Mouse (Mus musculus) gastrocnemius, adult 2 months (tissue): ENCODE results near the gene Ap2a2. TPM values are rescaled to one million over a fixed set of nuclear protein-coding genes. Genes with fewer than 3 reads are reported as not detected.

Source experiments
- DNase-seq: peaks from one replicate; pipeline ENCODE4 v3.0.0; 2022
- H3K27ac ChIP-seq: fragments of 200-600 bp; 2 replicates; pipeline ENCODE4 v1.8.1; 2022; ENCODE audit warnings: mild to moderate bottlenecking
- H3K4me3 ChIP-seq: fragments of 200-600 bp; 2 replicates; pipeline ENCODE4 v1.8.1; 2022; ENCODE audit warnings: mild to moderate bottlenecking, moderate library complexity
- CTCF ChIP-seq: fragments of 200-600 bp; IDR thresholded peaks from 2 replicates; pipeline ENCODE4 v1.8.1; 2022; ENCODE audit warnings: antibody characterized with exemption, mild to moderate bottlenecking, moderate library complexity
- intact Hi-C: fragments of 180-260 bp; cut with DNase I; formaldehyde crosslinking; loops from one replicate; pipeline ENCODE4 v1.15.1; 2025
- total RNA-seq, 2 experiments: library from RNA; stranded (reverse); gene quantifications; 2 replicates each; pipeline ENCODE4 v1.2.3; 2021

Gene Ap2a2
- total RNA-seq, 2 experiments from 2014 or later = 52.2 to 52.9 TPM

DNA sequence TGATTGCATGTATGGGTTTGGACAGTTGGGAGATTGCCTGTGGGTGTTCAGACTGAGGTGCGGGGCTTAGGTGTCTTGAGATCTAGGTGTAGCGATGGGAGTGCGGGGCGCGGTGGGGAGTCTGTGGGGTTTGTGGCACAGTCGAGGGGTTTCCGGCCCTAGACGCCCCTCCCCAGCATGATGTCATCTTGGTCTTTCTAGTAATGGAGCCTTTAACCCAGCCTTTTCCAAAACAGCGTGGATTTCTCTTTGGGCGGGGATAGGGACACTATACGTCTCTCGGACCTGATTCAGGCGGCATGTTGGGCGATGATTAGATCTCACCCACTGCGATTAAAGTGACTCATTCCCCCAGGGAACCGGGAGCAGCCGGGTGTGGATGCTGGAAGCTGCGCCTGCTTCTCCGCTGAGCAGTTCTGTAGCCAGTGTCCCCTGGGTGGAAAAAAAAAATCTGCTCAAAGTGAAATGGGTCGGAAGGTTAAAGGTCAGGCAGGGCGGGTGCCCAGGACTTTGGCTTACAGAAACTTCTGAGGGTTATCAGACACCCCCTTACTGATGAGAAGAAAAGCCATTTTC lies 967 bp downstream of the Ap2a2 start:
- peak overlapping the region; percentile 100 for H3K4me3 ChIP-seq
- no peak for TF ChIP-seq CTCF
- peak overlapping the region; percentile 93 for H3K27ac ChIP-seq
- intact Hi-C loops = loop anchor here (1.0 kb wide), 1 partner anchor 23 kb away; no protein-coding TSS in a partner anchor
- peak; percentile 71 for DNase-seq

DNA sequence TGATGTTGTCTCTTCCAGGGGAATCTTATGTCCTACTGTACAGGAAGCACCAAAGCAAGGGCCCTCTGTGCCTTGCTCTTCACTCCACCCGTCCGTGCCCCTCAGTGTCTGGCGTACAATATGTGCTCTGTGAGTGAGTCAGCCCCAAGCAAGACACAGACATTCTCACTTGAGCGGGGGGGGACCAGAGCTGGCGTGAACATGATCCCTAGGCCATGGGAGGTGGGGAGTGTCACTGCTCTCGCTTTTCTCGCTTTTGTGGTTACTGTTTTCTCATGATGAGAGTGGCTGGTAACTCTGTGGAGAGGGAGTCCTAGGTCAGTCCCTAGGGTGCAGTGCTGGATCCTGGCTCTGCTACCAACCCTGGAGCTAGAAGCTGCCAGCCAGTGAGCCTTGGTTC lies 2.6 kb downstream of the Ap2a2 start:
- Histone ChIP-seq H3K27ac (peak overlapping the region; percentile 51), H3K4me3 (peak overlapping the region; percentile 100)
- TF ChIP-seq CTCF = no peak
- no peak for DNase-seq
- intact Hi-C loops = no loop called here

DNA sequence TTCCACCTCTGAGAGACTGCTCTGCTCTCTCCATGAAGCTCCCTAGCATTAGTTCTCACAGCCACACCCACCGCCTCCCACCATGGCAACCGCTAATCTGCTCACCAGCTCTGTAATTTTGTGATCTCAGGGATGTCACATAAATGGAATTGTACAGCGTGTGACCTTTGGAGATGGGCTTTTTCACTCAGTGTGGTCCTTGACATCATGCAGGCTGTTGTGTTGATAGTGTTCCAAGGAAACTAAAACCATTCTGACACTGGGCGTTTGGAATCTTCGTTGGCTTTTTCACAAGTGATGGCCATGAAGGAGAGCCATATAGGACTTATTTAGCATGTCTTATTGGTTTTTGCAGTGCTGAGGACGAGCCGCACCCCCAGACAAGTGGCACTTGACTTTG lies 4.6 kb downstream of the Ap2a2 start:
- intact Hi-C loops = no loop called here
- no peak overlapping the region for H3K4me3 ChIP-seq
- H3K27ac ChIP-seq = no peak overlapping the region
- DNase-seq = no peak
- no peak for TF ChIP-seq CTCF

DNA sequence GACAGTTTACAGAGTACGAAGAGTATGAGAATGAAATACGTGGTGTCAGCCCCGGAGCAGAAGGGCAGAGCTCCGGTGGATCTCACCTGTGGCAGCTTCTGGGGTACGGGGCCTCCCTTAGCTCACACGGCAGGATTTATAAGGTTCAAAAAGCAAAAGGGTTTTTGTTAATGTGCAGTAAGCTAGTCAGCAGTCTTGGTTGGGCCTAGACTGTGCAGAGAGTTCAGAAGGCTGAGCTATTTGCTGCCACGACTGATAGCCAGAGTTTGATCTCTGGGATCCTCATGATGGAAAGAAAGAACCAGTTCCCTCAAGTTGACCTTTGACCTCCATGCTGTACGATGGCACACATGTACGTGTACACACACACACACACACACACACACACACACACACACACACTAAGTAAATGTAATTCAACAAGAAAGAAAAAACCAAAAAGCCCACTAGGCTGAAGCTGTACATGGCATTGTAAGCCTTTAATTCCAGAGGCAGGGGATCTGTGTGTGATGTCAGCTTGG lies 7.4 kb downstream of the Ap2a2 start:
- TF ChIP-seq CTCF = no peak
- no peak for DNase-seq
- Histone ChIP-seq H3K4me3 (no peak overlapping the region), H3K27ac (no peak overlapping the region)
- intact Hi-C loops = no loop called here

DNA sequence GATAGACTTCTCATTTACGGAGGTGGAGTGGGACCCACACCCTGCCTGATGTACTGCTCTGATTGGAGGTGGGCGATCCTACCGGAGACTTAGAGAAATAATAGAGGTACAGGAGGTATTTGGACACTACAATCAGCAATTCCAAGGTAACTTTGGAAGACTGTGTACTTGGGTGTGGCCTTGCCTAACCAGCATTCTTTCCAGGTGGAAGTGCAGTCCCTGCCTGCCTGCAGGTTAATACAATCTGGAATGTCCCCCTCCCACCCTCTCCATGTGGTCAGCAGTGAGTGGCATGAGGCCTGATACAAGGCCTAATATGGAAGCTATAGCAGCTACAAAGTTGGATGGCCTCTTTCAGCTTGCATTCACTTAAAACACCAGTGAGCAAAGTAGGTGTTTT lies 7.9 kb downstream of the Ap2a2 start:
- Histone ChIP-seq H3K27ac (no peak overlapping the region), H3K4me3 (no peak overlapping the region)
- no peak for TF ChIP-seq CTCF
- DNase-seq = no peak
- intact Hi-C loops = no loop called here

DNA sequence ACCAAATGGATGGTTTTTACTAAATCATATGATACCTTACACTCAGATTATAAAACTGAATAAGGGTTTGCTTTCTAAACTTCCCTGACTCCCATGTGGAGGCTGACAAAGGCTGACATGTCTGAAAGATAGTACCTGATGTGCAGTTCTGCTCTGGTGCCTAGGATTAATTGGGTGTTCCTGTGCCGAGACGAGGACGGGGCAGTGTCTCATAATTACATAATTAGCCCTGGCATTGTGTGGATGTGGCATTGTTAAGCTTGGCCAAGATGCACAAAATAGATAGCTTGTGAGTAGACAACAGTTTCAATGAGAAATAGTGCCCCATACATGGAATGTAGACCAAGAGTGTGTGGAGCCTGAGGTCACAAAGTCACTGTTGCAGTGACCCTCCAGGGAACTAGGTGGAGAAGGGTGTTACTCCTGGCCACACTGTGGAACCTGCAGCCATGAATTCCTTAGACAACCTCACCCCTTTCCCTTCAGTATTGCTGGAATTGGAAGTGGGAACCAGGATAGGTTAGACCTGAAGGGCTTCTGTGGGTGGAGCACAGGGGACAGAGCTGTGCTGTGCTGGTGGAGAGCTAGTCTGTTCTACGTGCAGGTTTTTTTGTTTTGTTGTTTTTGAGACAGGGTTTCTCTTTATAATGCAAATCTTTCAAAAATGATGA lies 8.8 kb downstream of the Ap2a2 start:
- no peak for DNase-seq
- H3K27ac ChIP-seq = no peak overlapping the region
- H3K4me3 ChIP-seq = no peak overlapping the region
- TF ChIP-seq CTCF = no peak
- intact Hi-C loops = no loop called here

DNA sequence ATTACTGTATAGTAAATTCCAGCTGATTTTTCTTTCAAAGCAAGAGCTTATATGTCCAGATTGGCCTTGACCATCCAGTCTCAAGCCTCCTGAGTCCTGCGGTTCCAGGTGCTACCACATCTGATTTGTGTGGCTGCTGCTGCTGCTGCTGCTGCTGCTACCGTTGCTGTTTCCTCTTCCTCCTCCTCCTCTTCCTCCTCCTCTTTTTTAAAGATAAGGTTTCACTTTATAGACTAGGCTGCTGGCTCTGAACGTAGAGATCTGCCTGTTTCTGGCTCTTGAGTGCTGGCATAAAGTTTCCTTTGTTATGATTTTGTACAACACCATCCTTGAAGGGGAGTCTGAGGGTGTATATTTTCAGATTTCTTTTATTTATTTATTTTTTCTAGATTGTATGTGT lies 12.1 kb downstream of the Ap2a2 start:
- TF ChIP-seq CTCF = no peak
- intact Hi-C loops = no loop called here
- H3K4me3 ChIP-seq = no peak overlapping the region
- H3K27ac ChIP-seq = no peak overlapping the region
- DNase-seq = no peak

DNA sequence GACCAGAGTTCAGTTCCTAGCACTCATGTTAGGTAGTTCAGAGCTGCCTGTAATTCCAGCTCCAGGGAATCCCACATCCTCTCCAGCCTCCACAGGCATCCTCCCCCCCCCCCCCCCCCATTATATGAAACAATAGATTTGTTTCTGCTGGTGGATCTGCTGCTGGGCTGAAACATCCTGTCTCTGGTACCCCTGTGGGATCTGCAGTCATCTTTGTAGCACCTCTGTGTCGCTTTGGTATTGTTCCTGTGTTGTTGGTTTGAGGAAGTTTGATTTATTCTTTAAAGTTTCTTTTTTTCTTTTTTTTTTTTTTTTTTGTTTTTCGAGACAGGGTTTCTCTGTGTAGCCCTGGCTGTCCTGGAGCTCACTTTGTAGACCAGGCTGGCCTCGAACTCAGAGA lies 13.5 kb downstream of the Ap2a2 start:
- DNase-seq = no peak
- intact Hi-C loops = no loop called here
- TF ChIP-seq CTCF = no peak
- Histone ChIP-seq H3K4me3 (no peak overlapping the region), H3K27ac (no peak overlapping the region)

DNA sequence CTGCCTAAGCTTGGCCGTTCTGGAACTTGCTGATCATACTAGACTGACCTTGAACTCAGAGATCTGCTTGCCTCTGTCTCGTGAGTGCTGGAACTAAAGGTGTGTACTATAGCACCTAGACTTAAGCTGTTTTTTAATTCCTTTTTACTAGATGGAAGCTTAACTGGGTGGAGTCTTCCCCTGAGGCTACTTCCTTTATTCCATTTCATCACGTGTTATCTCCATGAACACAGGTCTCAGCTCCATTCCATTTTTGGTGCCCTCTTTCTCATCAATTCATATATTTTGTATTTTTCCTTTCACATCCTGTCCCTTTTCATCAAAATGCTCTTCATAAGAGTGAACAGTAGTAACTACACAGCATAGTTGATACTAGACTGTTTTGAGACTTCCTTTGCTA lies 15.8 kb downstream of the Ap2a2 start:
- intact Hi-C loops = no loop called here
- DNase-seq = no peak
- Histone ChIP-seq H3K27ac (no peak overlapping the region), H3K4me3 (no peak overlapping the region)
- TF ChIP-seq CTCF = no peak

DNA sequence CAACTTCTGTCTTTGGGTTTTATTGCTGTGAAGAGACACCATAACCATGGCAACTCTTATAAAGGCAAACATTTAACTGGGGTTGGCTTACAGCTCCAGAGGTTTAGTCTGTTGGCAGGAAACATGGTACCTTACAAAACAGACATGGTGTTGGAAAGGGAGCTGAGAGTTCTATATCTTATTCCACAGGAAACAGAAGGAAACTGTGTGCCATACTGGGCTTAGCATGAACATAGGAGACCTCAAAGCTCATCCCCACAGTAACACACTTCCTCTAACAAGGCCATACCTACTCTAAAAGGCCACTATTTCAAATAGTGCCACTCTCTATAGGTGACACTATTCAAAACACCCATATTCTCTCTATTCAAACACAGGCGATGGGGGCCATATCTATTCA lies 16.5 kb downstream of the Ap2a2 start:
- H3K4me3 ChIP-seq = no peak overlapping the region
- intact Hi-C loops = no loop called here
- no peak for TF ChIP-seq CTCF
- no peak overlapping the region for H3K27ac ChIP-seq
- DNase-seq = no peak

DNA sequence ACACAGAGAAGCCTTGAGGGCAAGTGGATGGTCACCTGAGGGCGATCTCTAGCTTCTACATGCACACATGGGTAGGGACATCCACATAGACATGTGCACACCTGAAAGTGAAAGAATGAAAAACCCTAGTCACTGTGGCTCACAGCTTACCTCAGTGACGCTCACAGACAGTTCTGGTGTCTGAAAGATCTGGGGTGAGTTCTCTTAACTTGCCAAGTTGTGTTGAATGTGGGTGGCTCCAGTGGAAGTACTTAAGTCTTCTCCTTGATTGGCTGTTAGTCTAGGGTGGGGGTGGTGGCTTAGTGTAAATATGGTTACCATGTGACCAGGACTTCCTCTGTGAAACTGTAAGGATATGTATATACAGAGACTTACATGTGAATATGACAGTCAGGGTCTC lies 17.0 kb downstream of the Ap2a2 start:
- TF ChIP-seq CTCF = no peak
- intact Hi-C loops = no loop called here
- no peak for DNase-seq
- Histone ChIP-seq H3K27ac (no peak overlapping the region), H3K4me3 (no peak overlapping the region)

DNA sequence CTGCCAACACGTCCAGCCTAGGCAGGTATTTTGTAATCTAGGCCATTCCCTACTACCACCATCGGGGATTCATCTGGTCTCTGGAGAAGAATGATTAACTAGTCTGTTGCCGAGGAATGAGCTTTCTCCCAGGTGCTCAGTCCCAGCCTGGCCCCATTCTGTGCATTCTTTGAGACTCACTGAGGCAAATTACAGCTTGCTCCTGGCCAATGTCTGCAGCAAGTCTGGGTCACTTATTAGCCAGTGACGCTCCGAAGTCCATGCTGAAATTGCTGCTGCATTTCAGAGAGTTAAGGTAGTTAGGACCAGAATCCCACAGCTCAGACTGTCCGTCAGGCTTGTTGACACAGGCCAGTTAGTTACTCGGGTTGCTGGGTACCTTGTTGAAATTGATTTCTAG lies 19.4 kb downstream of the Ap2a2 start:
- no peak for TF ChIP-seq CTCF
- intact Hi-C loops = no loop called here

DNA sequence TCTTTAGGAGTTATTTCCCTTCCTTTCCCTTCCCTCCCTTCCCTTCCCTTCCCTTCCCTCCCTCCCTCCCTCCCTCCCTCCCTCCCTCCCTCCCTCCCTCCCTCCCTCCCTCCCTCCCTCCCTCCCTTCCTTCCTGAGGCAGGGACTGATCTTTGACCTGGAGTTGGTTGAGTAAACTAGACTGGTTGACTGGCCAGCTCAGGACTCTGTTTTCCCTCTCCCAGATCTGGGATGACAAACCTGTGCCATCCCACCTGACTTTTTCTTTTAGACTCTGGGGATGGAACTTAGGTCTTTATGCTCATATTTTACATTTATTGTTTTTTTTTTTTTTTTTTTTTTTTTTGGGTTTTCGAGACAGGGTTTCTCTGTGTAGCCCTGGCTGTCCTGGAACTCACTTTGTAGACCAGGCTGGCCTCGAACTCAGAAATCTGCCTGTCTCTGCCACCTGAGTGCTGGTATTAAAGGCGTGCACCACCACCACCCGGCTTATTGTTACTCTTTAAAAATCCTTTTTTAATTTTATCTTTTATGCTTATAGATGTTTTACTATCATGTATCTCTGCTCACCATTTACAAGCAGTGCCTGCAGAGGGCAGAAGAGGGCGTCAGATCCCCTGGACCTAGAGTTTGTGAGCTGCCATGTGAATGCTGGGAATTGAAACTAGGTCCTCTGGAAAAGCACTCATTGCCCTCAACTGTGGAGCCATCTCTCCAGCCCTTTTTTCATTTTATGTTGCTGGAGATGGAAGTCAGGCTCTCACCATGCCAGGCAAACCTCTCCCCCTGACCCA lies 22.3 kb downstream of the Ap2a2 start:
- no peak for DNase-seq
- TF ChIP-seq CTCF = no peak
- Histone ChIP-seq H3K27ac (no peak overlapping the region), H3K4me3 (no peak overlapping the region)
- intact Hi-C loops = no loop called here

More for the DNA sequence above, 19.4 kb downstream of the Ap2a2 start:
- H3K27ac ChIP-seq = no peak overlapping the region
- DNase-seq = no peak
- H3K4me3 ChIP-seq = no peak overlapping the region
